Mouse (Mus musculus): ENCODE results near the gene Prkab1. TPM values are rescaled to one million over a fixed set of nuclear protein-coding genes. Genes with fewer than 3 reads are reported as not detected.

Prkab1 gene
- polyA plus RNA-seq, 1 experiment = 48.9 TPM

DNA sequence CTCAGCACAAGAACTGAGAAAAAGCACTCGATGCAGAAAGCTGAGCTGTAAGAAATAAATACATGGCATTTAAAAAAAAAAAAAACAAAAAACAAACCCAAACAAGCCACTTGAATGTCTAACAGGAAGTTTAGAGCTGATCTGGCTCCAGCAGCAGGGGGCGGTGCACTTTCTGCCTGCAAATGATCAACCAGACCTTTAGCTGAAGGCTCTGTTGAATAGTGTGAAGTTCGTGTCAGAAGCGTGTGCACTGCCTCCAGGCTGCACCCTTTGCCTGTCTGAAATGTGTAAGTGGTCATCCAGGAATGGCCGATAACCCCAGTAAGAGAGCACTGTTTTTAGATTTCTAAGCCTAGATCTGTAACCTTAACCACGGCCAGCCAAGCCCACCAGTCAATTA lies 5.5 kb downstream of the Prkab1 start:
- no peak for DNase-seq (ENCODE audit: extremely low spot score in 1 of 2, low spot score in 1 of 2)

DNA sequence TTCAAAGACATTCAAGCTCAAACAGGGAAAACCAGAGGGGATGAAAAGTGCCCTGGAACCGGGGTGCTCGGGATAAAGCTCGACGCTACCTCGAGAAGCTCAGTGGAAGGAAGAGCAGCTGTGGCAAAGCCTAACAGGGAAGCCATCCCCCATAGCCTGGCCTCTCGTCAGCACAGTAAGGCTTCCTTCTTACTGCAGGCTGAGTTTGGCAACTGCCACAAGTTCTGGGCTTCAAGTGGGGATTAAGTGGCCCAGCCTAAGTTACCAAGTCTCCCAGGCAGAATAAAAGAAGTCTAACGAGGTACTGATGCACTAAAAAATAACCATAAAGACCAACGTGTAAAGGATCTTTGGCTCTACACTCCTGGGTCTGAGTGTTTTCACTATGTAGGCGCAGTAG lies 6.1 kb downstream of the Prkab1 start:
- no peak for DNase-seq (ENCODE audit: extremely low spot score in 1 of 2, low spot score in 1 of 2)

DNA sequence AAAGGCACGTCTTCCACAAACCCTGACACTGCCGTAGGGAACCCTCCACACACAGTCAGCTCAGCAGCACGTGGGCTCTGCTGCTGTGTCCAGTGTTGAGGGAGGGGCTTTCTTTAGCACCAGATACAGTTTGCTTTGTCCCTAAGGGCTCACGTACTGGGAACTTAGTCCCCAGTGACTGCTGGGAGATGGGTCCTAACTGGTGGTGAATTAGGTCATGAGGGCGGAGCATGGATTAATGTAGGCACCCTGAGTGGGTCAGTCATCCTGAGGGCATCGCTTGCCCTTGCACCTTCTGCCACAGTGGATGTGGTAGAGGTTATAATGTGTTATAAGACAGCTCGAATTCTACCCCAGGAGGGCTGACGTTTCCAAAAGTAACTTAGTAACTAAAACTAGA lies 6.9 kb downstream of the Prkab1 start:
- DNase-seq (ENCODE audit: extremely low spot score in 1 of 2, low spot score in 1 of 2) = no peak

DNA sequence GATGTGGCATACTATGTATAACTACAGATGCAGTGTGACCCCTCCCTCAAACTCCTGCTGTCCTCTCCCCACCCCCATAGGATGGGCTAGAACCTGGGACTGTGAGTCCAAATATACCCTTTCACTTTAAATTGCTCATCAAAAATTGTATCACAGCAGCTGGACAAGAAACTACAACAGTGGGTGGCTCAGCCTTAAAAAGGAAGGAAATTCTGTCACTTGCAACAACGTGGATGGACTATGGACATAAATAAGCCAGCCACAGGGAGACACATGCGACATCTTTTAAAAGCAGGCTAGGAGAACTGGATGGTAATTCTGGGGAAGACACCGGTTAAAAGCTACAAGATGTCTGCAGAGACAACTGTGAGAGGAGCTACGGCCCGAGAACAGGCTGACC lies 7.8 kb downstream of the Prkab1 start:
- DNase-seq (ENCODE audit: extremely low spot score in 1 of 2, low spot score in 1 of 2) = peak; percentile 36 to 39

DNA sequence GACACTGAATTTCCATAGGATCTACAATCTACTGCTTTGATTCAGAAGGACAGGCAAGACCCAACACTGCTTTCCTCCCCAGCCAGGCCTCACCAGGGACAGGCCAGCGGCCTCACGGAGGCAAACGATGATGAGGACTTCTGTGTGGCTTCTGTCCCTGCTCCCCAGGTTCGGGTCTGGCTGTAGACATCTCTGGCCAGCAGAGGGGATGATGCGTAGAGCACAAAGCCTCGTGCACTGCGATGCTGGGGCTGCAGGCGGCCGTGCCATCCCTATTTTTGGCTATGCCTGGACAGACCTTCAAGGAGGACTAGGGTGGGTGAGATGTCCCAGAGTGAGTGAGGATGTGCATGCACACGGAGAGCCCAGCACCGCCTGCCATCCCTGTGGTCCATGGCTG lies 10.1 kb downstream of the Prkab1 start:
- no peak for DNase-seq (ENCODE audit: extremely low spot score in 1 of 2, low spot score in 1 of 2)

DNA sequence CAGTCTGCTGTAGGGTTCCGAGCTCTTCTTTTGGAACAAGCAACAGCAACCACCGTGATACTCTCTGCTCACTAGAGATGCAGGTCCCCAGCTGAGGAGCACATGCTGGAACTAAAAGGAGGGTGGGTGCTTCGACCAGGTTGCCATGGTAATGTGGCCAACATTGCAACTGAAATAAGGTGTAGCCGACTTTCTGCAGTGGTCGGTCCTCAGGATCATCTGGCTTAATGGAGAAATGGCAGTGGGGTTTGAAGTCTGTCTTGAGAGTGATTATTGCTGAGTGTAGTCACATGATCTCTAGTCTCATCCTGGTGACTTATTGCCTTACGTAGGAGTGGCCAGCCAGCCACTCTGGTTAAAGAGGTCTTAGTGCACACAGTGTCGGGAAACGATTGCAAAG lies 10.5 kb downstream of the Prkab1 start:
- DNase-seq (ENCODE audit: extremely low spot score in 1 of 2, low spot score in 1 of 2) = no peak

DNA sequence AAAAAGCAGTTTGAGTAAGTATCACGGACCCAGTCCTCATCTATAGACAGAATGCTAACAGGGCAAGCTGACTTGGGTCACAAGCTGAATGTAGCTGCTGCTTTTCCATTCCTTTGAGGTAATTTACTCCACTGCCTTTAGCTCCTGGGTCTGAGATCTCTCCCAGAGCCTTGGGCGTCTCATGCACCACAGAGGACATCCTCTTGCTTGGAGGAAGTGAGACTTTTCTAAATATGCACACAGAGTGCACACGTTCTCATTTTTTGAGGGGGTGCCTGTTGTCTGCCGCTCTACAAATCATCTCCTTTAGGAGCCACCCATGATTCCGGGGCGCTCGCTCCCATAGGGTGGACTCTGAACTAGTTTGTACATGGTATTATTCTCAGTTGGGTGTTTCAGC lies 11.8 kb downstream of the Prkab1 start:
- DNase-seq (ENCODE audit: extremely low spot score in 1 of 2, low spot score in 1 of 2) = no peak

DNA sequence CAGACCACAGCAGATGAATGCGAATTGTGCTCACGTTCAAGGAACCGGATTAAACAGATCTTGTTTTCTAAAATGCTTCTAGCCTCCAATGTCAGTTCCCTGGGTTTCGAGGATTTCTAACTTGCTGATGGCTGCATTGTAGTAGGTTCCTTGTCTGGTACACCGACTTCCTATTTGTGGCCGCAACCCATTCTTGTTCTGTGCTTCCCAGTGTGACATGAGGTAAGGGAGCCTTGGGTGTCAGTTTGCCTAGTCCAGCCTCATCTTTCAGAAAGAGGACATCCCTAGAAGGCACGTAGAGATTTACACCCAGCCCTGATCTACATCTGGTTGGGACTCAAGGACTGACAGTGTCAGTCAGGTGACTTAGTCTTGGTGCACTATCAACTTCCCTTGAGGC lies 12.6 kb downstream of the Prkab1 start:
- DNase-seq (ENCODE audit: extremely low spot score in 1 of 2, low spot score in 1 of 2) = no peak

DNA sequence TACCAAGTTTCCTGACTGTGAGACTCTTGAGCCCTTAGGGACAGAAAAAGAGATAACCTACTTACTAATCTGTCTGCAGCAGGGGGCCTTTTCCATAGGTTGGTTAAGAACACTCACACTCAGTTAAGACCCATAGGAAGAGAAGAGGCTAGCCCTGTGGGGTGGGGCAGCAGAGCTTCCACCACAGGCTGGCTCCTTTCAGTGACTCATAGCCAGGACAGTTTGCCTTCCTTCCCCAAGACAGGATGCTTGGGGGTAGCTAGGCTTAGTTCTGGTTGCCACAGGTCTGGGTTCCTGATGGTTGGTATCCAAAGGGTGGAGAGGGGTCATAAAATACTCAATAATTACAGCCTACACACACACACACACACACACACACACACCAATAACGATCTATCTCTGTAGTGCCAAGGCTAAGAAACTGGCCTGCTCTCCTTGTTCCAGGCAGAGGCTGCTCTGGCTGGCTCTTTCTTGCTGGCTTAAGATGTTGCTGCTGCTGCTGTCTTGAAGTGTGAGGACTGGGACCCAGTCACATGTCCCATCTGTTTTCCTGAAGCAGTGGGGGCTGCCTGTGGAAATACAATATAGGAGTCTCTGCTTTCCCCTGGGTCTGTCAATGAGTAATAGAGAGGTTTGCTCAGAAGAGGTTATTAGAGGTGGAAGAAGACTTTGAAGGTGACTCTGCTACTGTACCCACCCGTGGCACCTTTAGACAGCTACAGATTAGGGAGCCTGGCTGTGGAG lies 14.3 kb downstream of the Prkab1 start:
- DNase-seq (ENCODE audit: extremely low spot score in 1 of 2, low spot score in 1 of 2) = no peak

DNA sequence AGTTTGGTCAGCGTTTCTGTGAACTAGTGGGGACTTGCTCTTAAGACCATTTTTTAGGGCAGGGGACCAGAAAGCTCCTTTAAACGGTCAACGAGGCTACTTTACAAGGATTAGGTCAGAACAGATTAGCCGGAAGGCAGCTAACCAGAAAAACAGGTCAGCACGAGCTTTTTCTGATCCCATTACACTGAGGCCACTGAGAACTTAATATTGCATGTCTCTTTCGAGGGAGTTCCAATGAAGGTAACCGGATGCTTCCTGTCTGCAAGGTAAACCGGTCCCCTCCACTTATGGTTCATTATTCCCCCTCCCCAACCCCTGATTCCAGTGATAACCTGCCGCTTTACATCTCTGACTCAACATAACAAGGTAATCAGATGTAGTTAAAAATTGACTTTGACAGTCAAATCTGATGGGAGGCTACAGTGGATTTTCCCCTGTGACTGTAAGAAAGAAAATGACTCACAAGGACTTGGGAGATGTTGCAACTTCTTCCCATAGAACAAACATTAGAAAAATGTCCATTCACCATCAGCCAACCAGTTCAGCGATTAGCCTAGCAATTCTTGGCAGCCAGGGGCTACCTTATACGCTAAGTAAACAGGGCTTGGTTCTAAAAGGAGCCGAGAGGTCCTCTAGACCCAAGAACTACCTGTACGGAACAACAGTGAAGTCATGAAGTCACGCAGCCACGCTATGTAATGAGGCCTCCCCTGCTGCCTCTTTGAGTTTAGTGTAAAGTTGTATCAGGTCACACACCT lies 15.0 kb downstream of the Prkab1 start:
- DNase-seq (ENCODE audit: extremely low spot score in 1 of 2, low spot score in 1 of 2) = no peak

DNA sequence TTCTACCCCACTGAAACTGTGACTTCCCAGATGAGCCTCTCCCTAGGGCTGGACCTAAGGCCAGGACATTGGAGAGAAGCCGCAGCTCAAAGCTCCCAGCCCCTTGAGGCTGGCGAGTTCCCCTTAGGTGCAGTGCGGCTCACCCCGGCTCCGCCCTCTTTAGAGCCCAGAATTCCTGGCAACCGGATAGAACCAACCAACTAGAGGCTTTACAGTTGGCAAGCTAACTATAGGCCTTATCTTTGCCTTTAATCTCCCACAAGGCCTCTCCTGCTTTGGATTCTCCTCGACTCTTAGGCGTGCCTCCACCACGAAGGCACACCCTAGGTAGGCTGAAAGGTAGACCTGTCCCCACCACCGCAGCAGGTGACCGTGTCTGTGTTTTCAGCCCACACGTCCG lies 16.6 kb downstream of the Prkab1 start:
- no peak for DNase-seq (ENCODE audit: extremely low spot score in 1 of 2, low spot score in 1 of 2)

DNA sequence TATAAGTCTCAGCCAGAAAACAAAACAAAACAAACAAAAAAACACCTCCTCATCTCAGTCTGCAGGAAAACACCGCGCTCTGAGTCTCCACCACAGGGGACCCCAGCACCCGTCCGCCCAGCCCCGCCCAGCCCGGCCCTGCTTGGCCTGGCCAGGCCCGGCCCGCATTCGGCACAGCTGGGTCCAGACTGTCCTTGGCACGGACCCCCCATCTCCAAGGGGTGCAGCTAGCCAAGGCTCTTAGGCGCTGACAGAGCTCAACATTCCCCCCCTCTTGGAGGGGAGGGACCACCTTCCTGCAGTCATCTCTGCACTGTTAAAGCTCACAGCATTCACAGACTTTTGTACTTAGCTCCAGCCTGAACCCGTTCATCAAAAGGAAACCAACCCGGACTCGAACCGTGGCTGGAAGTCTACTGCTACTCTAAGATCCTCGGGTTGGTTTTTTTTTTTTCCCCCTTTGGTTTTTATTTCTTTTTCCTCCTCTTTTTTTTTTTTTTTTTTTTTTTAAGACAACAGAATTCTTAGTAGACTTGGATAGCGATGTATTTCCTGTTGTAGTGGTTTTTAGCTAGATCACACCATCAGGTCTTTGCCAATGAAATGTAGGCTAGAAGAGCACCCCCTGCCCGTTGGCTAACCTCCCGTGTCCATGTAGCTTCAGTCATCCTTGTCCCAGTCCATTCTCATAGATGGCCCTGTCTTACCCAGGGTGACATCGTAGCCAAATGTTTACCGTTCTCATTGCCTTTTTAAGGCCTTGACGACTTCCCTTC lies 17.8 kb downstream of the Prkab1 start:
- DNase-seq (ENCODE audit: extremely low spot score in 1 of 2, low spot score in 1 of 2) = no peak

DNA sequence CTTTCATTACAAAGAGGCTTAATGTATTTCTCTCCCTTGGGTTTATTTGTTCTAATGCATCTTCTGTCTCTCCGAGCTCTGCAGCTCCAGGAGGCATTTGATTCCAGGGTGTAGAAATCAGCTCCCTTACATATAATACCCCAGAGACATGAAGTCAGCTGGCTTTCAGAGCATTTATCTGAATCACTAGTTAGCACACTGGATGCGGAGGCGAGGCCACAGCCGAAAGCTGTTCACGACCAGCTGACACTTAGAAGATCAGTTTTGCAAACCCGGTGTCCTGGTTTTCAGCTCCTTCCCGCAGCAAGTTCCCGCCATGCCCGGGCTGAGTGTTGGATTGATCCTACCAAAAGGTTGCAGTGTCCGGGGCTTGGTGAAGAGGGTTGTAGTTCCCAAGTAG lies 20.0 kb downstream of the Prkab1 start:
- peak; percentile 35 to 66 for DNase-seq (ENCODE audit: extremely low spot score in 1 of 2, low spot score in 1 of 2)

DNA sequence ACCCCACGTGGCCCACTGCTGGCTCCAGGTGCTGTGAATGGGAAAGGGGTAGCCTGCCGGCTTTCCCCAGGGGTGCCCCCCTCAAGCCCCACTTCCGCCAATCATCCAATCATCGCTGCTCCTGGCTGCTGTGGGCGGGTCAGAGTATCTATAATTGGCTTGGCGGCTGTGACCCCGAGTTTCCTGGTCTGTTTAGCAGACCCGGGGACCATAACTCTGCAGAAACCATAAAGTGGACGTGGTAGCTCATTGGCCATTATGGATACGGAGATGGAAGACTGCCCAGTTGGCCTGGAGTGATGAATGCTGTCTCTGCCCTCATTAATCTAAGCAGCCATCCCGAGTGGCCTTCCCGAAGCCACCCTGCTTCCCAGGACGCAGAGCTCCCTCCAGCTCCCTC lies 20.5 kb downstream of the Prkab1 start:
- no peak for DNase-seq (ENCODE audit: extremely low spot score in 1 of 2, low spot score in 1 of 2)

DNA sequence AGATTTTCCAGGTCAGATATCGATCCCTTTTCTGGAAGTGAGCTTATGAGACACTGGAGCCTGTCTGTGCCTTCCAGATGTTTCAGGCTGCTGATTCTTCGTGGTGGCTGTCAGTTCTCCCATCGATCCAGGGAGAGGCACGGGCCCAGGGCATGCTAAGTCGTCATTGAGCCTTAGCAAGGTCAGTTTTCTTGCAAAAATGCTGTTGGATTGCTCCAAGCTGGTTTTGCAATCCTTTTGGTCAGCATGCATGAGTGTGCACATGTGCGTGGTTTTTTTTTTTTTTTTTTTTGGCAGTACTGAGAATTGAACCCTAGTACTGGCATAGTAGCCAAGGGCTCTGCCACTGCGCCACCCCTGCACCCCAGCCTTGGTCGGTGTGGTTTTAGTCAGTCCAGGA lies 21.2 kb downstream of the Prkab1 start:
- no peak for DNase-seq (ENCODE audit: extremely low spot score in 1 of 2, low spot score in 1 of 2)

DNA sequence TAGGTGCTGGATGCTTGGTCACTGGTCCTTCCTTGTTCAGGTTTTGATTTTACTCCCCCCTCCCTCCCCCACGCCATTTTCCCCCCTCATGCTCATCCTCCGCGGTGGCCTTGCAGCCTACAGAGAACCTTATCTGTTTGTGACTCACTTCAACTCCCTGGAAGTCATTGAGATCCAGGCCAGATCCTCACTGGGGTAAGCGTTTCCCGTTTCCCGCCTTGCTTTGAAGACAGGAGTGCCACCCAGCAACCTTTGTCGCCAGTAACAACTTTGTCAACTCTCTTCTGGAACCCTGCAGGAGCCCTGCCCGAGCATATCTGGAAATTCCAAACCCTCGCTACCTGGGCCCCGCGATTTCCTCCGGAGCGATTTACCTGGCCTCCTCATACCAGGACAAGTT lies 26.9 kb downstream of the Prkab1 start:
- no peak for DNase-seq (ENCODE audit: extremely low spot score in 1 of 2, low spot score in 1 of 2)

DNA sequence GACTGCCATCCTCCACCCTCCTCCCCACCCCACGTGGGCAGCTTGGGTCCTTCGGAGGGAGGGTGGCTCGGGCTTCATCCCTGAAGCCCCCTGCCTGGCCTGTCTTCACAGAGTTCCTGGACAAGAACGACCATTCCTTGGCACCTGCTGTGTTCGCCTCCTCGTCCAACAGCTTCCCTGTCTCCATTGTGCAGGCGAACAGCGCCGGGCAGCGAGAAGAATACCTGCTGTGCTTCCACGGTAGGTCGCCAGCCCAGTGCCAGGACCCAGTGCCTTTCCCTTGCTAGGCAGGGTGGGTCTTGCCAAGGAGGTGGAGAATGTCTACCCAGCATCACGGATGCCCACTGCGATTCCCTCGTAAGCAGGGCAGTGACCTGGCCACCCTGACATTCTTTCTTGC lies 30.2 kb downstream of the Prkab1 start:
- DNase-seq (ENCODE audit: extremely low spot score in 1 of 2, low spot score in 1 of 2) = no peak

DNA sequence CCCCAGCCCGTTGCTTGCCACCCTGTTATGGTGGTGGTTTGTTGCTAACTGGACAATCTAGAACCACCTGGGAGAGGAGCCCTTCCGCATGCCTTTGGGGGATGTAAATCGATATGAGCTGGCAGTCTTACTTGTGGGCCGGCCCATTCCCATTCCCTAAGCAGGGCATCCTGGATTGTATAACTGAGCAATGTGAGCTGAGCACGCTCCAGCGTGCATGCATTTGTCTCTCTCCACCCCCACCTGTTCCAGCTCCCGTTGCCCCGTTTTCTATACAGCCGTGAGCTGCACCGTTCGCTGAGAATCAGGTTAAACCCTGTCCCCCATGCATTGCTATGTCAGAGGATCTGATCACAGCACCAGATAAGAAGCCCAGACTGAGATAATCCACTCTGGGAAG lies 32.6 kb downstream of the Prkab1 start:
- no peak for DNase-seq (ENCODE audit: extremely low spot score in 1 of 2, low spot score in 1 of 2)

DNA sequence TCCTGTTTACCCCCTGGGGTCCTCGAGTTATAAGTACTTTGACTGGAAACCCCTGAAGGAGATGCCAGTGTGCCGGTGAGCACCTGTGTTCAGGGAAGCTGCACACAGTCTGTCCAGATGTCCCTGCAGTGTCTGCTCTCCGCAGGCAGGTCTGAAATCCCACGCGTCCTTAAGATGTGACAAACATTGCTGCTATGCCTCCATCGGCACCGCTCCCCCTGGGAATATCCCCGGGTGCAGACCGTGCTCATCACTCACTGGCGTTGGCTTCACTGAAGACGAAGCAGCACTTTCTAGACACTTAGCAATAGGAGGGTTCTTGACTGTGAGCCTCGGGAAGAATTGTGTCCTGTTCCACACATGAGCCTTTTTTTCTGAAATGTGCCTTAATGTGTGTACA lies 37.0 kb downstream of the Prkab1 start:
- DNase-seq (ENCODE audit: extremely low spot score in 1 of 2, low spot score in 1 of 2) = no peak

DNA sequence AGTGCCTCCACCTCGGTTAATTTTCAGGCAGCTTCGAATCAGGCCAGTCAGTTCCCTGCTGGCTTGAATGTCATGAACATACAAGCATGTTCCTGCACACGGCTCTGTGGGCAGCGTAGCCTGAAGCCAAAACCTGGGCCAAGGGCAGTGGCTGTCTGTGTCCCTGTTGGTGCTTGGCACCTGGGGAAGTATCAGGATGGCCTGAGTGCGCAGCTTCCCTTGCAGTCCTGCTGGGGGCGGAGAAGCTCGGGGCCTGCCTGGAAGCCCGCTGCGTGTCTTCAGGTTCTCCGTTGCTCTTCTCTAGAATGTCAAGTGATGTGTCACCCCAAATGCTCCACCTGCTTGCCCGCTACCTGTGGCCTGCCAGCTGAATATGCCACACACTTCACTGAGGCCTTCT lies 39.2 kb downstream of the Prkab1 start:
- no peak for DNase-seq (ENCODE audit: extremely low spot score in 1 of 2, low spot score in 1 of 2)

DNA sequence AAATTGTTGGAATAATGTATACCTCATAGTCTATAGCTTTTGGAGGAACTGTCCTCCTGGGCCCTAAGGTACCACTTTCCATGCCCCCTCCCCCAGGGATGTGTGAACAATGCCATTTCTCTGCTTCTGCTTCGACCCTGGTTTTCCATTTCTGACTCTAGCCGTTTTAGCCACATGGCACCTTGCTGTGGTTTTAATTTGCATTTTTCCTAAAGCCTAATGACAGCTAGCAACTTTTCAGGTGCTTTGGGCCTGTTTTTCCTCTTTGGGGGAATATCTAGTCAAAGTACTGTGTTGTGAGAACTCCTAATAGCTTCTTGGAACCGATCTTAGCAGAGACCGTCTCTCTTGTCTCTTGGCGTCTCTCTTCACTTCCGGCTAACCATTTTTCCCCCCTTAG lies 39.9 kb downstream of the Prkab1 start:
- no peak for DNase-seq (ENCODE audit: extremely low spot score in 1 of 2, low spot score in 1 of 2)

All from frontal cortex, adult 2 months (tissue).